Mouse (Mus musculus) testis, adult 2 months (tissue): ENCODE results near the gene N4bp2l1. TPM values are rescaled to one million over a fixed set of nuclear protein-coding genes. Genes with fewer than 3 reads are reported as not detected.

Experiments used
- H3K27ac ChIP-seq: fragments of 200-500 bp; 2 replicates; pipeline ENCODE4 v1.5.1; 2012; ENCODE audit warnings: low read depth, low read length; ENCODE audit not compliant: control insufficient read depth, insufficient read depth
- H3K27me3 ChIP-seq: fragments of 200-500 bp; 2 replicates; pipeline ENCODE4 v1.6.1; 2012; ENCODE audit warnings: mild to moderate bottlenecking, low read length, moderate library complexity; ENCODE audit not compliant: control insufficient read depth, insufficient read depth
- H3K36me3 ChIP-seq: fragments of 200-500 bp; 2 replicates; pipeline ENCODE4 v1.6.1; 2012; ENCODE audit warnings: mild to moderate bottlenecking, low read length; ENCODE audit not compliant: control insufficient read depth, insufficient read depth
- H3K4me1 ChIP-seq: fragments of 200-500 bp; 2 replicates; pipeline ENCODE4 v1.6.1; 2012; ENCODE audit warnings: low read length; ENCODE audit not compliant: control insufficient read depth, insufficient read depth
- H3K4me3 ChIP-seq: fragments of 200-500 bp; 2 replicates; pipeline ENCODE4 v1.5.1; 2012; ENCODE audit warnings: low read depth, mild to moderate bottlenecking, low read length, moderate library complexity, mixed read lengths; ENCODE audit not compliant: control insufficient read depth
- CTCF ChIP-seq: fragments of 200-500 bp; IDR thresholded peaks from 2 replicates; pipeline ENCODE4 v1.5.1; 2012; ENCODE audit warnings: low read depth, mild to moderate bottlenecking, inconsistent platforms, low read length, moderate library complexity; ENCODE audit not compliant: control insufficient read depth, insufficient read depth, insufficient replicate concordance
- POLR2A ChIP-seq: fragments of 200-500 bp; IDR thresholded peaks from 2 replicates; pipeline ENCODE4 v1.6.1; 2012; ENCODE audit warnings: low read depth, mild to moderate bottlenecking, inconsistent platforms, low read length, moderate library complexity; ENCODE audit not compliant: control insufficient read depth
- polyA plus RNA-seq: library from polyadenylated mRNA; depleted of rRNA; stranded (reverse); fragments of >200 nt; gene quantifications from 2 replicates; pipeline ENCODE4 v1.2.3, GENCODE M21; 2012

N4bp2l1 gene
- polyA plus RNA-seq, 1 experiment = 12.8 TPM

DNA sequence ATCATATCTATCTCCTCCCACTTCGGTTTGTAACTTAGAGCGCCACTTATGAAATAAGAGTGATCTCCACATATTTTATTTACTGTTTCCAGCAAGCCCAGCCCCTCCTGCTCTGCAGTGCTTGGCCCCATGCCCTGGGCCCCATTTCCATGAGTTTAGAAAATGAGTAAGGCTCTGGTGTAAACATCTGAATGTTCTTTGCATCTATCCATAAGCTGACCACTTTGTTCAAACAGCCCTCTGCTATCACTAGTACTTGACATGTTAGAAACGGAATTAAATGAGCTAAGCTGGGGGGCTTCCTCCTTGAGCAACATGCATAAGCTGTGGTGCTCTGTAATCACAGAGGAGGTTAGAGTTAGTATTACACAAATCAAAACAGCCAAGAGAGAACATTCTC, 22.6 kb downstream of the N4bp2l1 start:
- H3K4me1 ChIP-seq = peaks cover 2% of the 10 kb centered on the region; the same call in 1 of the 2 replicates
- no peak for TF ChIP-seq CTCF
- no peak for TF ChIP-seq POLR2A
- peaks cover 2% of the 10 kb centered on the region for H3K36me3 ChIP-seq
- no peak overlapping the region for H3K4me3 ChIP-seq
- H3K27ac ChIP-seq = no peak overlapping the region
- H3K27me3 ChIP-seq = no peaks in the 10 kb centered on the region

DNA sequence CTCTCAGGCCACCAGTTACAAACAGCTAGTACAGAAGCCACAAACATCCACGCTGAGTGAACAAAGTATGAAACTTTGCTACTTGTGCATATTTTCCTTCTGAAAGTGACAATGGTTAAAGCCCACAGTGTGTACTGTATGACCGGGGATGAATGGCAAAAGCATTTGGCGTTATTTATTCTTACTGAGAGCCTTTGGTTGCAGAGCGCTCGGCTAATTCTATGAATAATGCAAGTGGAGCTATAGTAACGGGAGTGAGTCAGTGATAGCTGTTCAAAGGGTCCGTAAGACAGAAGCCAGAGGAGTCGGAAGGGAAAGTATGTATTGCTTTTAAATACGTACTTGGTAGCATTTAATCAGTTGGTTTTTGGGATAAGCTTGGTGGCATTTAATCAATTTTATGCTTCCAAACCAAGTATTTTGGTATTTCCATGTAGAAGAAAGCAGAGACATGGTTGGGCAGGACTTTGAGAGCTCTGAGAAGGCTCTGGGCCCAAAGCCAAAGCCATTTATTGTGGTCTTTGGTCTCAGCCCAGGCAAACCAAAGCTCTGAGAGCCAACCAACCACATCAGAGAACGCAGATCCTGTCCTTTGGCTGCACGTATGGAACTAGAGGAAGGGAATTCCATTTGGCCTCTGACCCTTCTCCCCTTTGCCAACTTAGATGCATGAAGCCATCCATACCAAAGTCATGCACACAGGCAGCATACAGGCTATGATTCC, 26.3 kb downstream of the N4bp2l1 start:
- H3K27me3 ChIP-seq = no peaks in the 10 kb centered on the region
- TF ChIP-seq CTCF (no peak), POLR2A (no peak)
- H3K4me1 ChIP-seq = no peaks in the 10 kb centered on the region
- no peak overlapping the region for H3K27ac ChIP-seq
- peaks cover 7% of the 10 kb centered on the region for H3K36me3 ChIP-seq
- no peak overlapping the region for H3K4me3 ChIP-seq

DNA sequence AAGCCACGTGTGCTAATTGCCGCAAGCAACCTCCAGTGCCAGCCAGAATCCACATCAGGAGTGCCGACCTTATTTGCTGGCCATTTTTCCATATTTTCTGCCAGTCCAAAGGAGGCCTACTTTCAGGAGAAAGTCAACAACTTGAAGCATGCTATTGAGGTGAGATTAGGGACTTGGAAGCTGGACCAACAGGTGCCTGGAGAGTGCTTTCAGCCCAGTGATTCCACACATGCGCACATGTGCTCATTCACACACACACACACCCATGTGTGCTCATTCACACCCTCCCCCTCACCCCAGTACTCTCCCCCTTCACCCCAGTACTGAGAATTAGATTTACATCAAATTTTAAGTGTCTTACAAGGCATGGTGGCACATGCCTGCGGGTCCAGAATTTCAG, 30.0 kb downstream of the N4bp2l1 start:
- Histone ChIP-seq H3K36me3 (peaks cover 7% of the 10 kb centered on the region), H3K27me3 (no peaks in the 10 kb centered on the region), H3K4me1 (no peaks in the 10 kb centered on the region), H3K4me3 (peak overlapping the region; percentile 49), H3K27ac (no peak overlapping the region)
- no peak for TF ChIP-seq POLR2A
- TF ChIP-seq CTCF = no peak

DNA sequence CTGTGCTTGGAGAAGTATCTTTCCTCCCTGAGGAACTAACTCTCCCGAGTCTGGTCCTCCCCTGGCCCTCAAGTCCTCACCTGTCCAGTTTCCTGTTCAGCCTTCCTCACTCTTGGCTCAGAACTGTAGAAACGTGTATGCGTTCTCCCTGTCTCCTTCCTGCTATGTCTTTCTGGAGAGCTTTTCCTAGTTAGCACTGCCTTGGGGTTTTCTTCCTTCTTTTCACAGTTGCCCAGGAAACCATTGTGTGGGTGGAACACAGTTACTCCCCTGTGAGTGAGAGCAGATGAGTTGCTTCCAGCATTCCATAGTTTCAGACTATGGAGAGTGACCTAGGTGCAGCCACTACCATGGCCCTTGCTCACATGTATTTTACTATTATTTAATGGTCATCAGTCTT, 30.8 kb downstream of the N4bp2l1 start:
- no peaks in the 10 kb centered on the region for H3K4me1 ChIP-seq
- H3K4me3 ChIP-seq = peak overlapping the region; percentile 49
- TF ChIP-seq POLR2A (no peak), CTCF (no peak)
- no peaks in the 10 kb centered on the region for H3K27me3 ChIP-seq
- peaks cover 7% of the 10 kb centered on the region for H3K36me3 ChIP-seq
- H3K27ac ChIP-seq = 0 out of 2 replicates have a peak overlapping the region, but pooled peaks have one; percentile 3

DNA sequence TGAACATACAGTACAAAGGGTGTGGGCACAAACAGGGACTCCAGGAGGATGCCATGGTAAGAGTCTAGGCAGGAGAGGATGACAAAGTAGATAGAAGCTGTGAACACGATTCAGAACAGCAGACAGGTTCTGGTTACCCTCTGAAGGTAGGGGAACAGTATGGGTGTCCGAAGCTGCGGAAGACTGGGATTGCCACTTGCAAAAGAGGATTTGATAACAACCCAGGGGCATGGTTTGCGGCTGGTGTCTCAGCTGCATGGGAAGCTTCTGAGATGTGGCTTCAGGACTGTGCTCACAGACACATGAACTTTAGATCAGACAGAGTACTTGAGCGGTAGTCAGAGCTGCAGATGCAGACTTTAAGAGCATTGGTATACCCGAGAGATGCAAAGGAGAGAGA, 32.6 kb downstream of the N4bp2l1 start:
- TF ChIP-seq CTCF (no peak), POLR2A (no peak)
- Histone ChIP-seq H3K27me3 (no peaks in the 10 kb centered on the region), H3K4me3 (peak overlapping the region; percentile 59), H3K36me3 (peaks cover 7% of the 10 kb centered on the region), H3K4me1 (no peaks in the 10 kb centered on the region), H3K27ac (no peak overlapping the region)

- Histone ChIP-seq H3K27me3 (no peaks in the 10 kb centered on the region), H3K4me1 (no peaks in the 10 kb centered on the region), H3K4me3 (no peak overlapping the region), H3K27ac (no peak overlapping the region; the same call in 1 of the 2 replicates), H3K36me3 (peaks cover 3% of the 10 kb centered on the region)
- TF ChIP-seq CTCF = no peak
- TF ChIP-seq POLR2A = no peak
These were observed 35.2 kb downstream of the N4bp2l1 start for GRCm38 (mm10) chr5:150561783-150562182.

DNA sequence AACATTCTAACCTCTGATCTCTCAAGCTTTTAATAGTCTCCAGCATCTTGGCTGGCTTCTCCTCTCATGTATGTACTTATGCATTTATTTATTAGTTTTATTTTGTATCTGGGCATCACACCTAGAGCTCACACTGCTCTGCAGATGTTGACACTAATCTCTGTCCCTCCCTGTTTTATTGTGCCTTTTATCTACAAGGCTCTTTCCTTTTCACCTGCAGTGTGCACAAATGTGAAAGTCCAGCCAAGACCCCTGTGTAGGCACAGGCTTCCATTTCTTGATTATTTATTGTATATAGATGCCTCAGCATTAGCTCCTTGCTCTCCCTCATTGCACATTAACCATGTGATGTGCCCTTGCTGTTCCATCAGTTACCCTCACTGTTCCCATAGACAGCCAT, 35.6 kb downstream of the N4bp2l1 start:
- Histone ChIP-seq H3K4me3 (no peak overlapping the region), H3K27ac (no peak overlapping the region; the same call in 1 of the 2 replicates), H3K36me3 (peaks cover 3% of the 10 kb centered on the region), H3K4me1 (no peaks in the 10 kb centered on the region), H3K27me3 (no peaks in the 10 kb centered on the region)
- TF ChIP-seq CTCF (no peak), POLR2A (no peak)

DNA sequence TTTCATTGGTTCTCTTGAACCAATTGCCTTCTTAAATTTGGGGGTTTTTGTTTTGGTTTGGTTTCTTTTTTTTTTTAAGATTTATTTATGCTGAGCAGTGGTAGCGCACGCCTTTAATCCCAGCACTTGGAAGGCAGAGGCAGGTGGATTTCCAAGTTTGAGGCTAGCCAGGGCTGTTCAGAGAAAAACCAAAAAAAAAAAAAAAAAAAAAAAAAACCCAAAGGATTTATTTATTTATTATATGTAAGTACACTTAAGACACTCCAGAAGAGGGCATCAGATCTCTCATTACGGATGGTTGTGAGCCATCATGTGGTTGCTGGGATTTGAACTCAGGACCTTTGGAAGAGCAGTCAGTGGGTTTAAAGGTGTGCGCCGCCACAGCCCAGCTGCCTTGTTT, 36.1 kb downstream of the N4bp2l1 start:
- TF ChIP-seq CTCF = no peak
- no peak for TF ChIP-seq POLR2A
- Histone ChIP-seq H3K27ac (no peak overlapping the region), H3K36me3 (peaks cover 3% of the 10 kb centered on the region), H3K4me3 (no peak overlapping the region), H3K4me1 (no peaks in the 10 kb centered on the region), H3K27me3 (no peaks in the 10 kb centered on the region)
